Mouse (Mus musculus): ENCODE data around the gene Fam57a. TPM values are rescaled to one million over a fixed set of nuclear protein-coding genes. Genes with fewer than 3 reads are reported as not detected.

The Fam57a gene
- polyA plus RNA-seq, 1 experiment from 2014 or later: 4.5 TPM

DNA sequence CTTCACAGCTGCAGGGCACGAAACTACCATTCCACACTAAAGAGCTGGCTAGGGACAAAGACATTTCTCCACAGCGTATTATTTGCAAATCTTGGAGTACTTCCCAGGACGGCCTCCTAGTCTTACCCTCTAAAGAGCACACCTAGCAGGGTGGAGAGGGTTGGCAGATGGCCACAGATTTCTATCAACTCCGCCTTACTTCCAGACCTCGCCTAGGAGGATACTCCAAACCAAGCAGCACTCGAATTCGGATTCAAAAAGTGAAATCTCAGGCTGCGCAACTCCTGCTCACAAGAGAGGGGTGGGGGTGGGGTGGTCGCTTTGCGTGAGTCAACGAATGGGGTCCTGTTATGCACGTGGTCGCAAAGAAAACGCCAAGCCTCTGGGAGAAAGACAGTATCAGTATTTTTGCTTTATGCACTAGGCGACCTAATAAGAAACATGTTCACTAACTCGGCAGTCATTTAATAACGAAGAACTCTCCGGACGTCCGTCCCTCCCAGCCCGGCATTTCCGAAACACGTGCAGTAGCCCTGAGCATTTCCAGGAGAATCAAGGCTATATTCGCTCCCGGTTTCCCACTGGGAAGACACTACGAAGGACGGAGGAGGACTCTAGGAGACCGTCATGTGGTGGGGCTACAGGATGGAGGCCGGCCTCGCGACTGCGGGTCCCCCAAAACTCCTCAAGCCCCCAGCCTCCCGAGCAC is 37.4 kb downstream of the Fam57a start:
- ATAC-seq (ENCODE audit: low read depth): no peak; the same call in 1 of the 2 replicates
- DNase-seq: no peak

DNA sequence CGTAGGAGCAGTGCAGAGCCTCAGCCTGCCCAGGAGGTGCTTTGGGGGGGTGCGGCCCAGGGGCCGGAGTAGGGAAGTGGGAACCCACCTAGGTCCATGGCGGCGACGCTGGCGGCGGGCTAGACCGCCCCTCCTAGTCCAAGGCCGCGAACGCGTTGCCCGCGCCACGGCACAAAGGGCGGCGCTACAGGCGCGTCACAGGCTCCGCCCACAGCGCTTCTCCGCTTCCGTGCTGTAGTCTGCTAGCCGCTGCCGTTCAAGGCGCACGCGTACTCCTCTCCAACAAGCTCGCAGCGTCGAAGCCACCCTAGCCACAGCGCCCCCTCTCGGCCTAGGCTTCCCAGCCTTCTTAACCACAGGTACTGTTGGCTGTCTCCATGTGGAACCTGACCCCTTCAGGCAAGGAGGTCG is 37.9 kb downstream of the Fam57a start, which contains the start of the genes Dbil5 and Gemin4:
Gene Dbil5 (plus strand): TSS at position 219 of the 411 bp plus-strand sequence.
Gene Gemin4 (minus strand): TSS at position 275 of the 411 bp plus-strand sequence.
- H3K4me3 ChIP-seq (replicated peaks): peak within 1 kb of the TSS; percentile 90
- H3K9ac ChIP-seq: peak within 1 kb of the TSS; percentile 92
- peak within 1 kb of the TSS; percentile 79 for H3K27ac ChIP-seq
- no peaks in the 10 kb centered on the region for H3K9me3 ChIP-seq (replicated peaks)
- peaks cover 43% of the 10 kb centered on the region for H3K36me3 ChIP-seq
- H3K4me2 ChIP-seq: peak within 1 kb of the TSS; percentile 97
- DNase-seq (peak; percentile 96), ATAC-seq (ENCODE audit: low read depth) (peak; percentile 98)
- no peaks in the 10 kb centered on the region for H3K27me3 ChIP-seq
- under 1% methylated on average over 35 of the region's 35 CpGs for WGBS (ENCODE audit: insufficient replicate concordance)
- peaks cover 36% of the 10 kb centered on the region for H3K4me1 ChIP-seq (replicated peaks)

More for the DNA sequence above, 37.4 kb downstream of the Fam57a start:
- H3K9ac ChIP-seq: peak overlapping the region; percentile 92
- peak overlapping the region; percentile 97 for H3K4me2 ChIP-seq
- peak overlapping the region; percentile 90 for H3K4me3 ChIP-seq (replicated peaks)
- H3K4me1 ChIP-seq (replicated peaks): peaks cover 36% of the 10 kb centered on the region
- H3K9me3 ChIP-seq (replicated peaks): no peaks in the 10 kb centered on the region
- peak overlapping the region; percentile 79 for H3K27ac ChIP-seq
- peaks cover 47% of the 10 kb centered on the region for H3K36me3 ChIP-seq
- H3K27me3 ChIP-seq: no peaks in the 10 kb centered on the region
- 2% methylated on average over 33 of the region's 33 CpGs for WGBS (ENCODE audit: insufficient replicate concordance)

DNA sequence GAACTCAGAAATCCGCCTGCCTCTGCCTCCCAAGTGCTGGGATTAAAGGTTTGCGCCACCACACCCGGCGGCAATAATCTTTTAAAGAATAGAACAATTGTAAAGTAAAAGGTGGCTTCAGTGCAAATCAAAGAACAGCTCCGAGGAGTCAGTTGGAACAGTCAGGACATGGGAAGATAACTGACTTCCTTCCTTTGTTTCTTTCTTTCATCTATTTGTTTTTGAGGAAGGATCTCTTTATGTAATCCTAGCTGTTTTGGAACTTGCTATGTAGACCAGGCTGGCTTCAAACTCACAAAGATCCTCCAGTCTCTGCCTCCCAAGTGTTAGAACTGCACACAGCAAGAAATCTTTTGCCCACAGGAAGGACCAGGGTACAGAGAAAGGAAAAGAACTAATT is 45.2 kb downstream of the Fam57a start:
- H3K36me3 ChIP-seq: peaks cover 51% of the 10 kb centered on the region
- no peak for DNase-seq
- H3K27ac ChIP-seq: no peak overlapping the region

DNA sequence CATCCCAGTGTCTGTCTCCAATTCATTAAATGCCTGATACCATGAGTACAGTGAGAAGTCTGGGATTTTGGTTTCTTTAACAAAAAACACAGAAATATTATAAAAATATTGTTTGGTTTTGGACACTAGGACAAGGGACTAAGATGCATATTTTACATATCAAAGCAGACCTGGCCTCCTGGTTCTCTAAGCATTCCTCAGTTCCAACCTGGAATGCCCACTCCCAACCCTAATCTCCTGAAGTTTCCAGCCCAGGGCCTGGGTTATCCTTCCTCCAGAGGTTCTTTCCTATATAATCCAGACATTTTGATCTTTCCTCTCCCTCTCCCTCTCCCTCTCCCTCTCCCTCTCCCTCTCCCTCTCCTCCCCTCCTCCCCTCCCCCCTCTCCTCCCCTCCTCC is 45.6 kb downstream of the Fam57a start:
- H3K4me1 ChIP-seq (replicated peaks): no peaks in the 10 kb centered on the region
- no peak for ATAC-seq (ENCODE audit: low read depth)
- peaks cover 47% of the 10 kb centered on the region for H3K36me3 ChIP-seq
- no peak overlapping the region for H3K27ac ChIP-seq
- H3K27me3 ChIP-seq: no peaks in the 10 kb centered on the region
- no peak overlapping the region for H3K4me3 ChIP-seq (replicated peaks)
- DNase-seq: no peak
- no peak overlapping the region for H3K4me2 ChIP-seq
- H3K9me3 ChIP-seq (replicated peaks): no peaks in the 10 kb centered on the region
- H3K9ac ChIP-seq: no peak overlapping the region

More for the DNA sequence above, 45.2 kb downstream of the Fam57a start:
- no peaks in the 10 kb centered on the region for H3K27me3 ChIP-seq
- no peak overlapping the region for H3K9ac ChIP-seq
- H3K4me2 ChIP-seq: no peak overlapping the region
- 79% methylated on average over 5 of the region's 5 CpGs for WGBS (ENCODE audit: insufficient replicate concordance)
- no peak overlapping the region for H3K4me3 ChIP-seq (replicated peaks)
- H3K9me3 ChIP-seq (replicated peaks): no peaks in the 10 kb centered on the region
- H3K4me1 ChIP-seq (replicated peaks): no peaks in the 10 kb centered on the region
- ATAC-seq (ENCODE audit: low read depth): no peak

DNA sequence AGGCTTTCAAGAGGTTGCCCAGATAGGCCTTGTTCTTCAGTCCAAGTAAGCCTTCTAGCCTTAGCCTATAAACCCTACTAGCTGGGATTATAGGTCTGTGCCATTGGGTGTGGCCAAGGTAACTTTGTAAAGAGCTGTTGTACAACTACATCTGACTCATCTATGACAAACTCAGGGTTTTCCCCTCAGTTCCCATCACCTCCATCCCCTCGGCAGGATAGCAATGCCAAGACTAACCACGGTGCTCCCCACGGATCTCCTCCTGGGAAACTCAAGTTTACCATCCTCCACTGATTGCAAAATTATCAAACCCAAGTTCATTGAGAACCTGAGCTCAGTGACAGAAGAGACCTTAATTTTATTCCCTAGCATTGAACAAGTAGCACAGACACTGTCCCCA is 56.7 kb downstream of the Fam57a start:
- ATAC-seq (ENCODE audit: low read depth) (no peak), DNase-seq (no peak)
- H3K9ac ChIP-seq: no peak overlapping the region
- H3K9me3 ChIP-seq (replicated peaks): no peaks in the 10 kb centered on the region
- H3K4me1 ChIP-seq (replicated peaks): no peaks in the 10 kb centered on the region
- H3K4me2 ChIP-seq: no peak overlapping the region
- no peaks in the 10 kb centered on the region for H3K27me3 ChIP-seq
- H3K4me3 ChIP-seq (replicated peaks): no peak overlapping the region
- 84% methylated on average over 3 of the region's 3 CpGs for WGBS (ENCODE audit: insufficient replicate concordance)
- no peak overlapping the region for H3K27ac ChIP-seq
- peaks cover 61% of the 10 kb centered on the region for H3K36me3 ChIP-seq

DNA sequence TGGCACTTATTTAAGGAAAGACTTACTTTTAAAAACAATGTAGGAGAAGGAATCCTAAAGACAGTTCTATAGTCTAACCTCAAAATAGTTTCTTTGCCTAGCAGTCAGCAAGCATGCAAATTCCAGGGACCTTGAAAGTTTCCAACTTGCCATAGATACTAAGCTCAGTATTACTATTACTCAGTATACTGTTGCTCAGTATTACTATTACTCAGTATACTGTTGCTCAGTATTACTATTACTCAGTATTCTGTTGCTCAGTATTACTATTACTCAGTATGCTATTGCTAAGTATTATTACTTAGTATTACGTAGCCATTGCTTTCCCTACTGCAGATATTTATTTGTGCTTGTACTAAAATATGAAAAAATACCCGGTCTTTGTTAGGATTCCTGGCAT is 60.3 kb downstream of the Fam57a start:
- H3K9me3 ChIP-seq (replicated peaks): no peaks in the 10 kb centered on the region
- H3K27me3 ChIP-seq: no peaks in the 10 kb centered on the region
- no peak overlapping the region for H3K4me3 ChIP-seq (replicated peaks)
- no peak overlapping the region for H3K9ac ChIP-seq
- peaks cover 22% of the 10 kb centered on the region for H3K4me1 ChIP-seq (replicated peaks)
- H3K36me3 ChIP-seq: peaks cover 32% of the 10 kb centered on the region
- ATAC-seq (ENCODE audit: low read depth): no peak
- WGBS (ENCODE audit: insufficient replicate concordance): 82% methylated on average over 2 of the region's 2 CpGs
- no peak overlapping the region for H3K27ac ChIP-seq
- H3K4me2 ChIP-seq: no peak overlapping the region
- DNase-seq: no peak

DNA sequence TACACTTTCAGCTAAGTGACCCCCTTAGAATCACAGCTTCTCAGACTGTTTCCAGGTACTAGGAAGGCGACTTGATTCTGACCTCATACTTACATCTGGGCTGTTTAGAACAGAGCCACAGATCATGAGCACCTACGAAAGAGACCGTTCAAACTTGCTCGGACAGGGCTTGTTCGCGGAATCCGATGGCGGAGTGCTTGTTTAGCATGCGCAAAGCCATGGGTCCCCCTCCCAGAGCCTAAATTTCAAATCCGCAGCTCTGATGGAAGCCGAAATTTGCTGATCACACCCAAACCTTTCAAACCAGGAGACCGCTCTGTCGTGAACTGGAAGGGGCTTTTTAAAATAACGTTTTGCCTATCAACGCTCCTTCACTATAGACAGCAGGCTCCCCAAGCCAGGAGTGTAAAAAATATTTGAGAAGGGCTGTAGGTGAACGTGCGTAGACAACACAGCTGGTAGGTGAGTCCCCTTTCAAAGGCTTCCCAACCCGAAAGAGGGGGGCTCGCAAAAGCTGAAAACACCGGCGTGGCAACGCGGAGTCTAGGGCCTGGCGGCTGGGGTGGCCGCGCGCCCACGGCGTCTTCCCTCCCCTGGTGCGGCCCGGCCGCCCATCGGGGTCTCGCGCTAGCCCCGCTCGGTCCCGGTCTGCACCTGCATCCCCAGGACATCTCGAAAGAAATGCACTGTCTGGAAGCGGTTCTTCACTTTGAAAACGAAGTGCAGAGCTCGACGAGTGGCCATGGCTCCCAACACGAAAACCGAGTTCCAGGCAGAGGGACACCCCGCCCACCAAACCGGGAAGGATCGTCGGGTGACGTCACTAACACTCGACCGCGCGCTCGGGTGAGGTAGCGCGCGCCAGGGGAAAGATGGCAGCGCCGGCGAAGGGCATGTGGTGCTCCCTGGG is 63.7 kb downstream of the Fam57a start, which contains the start of the genes Mrm3 and Glod4:
Gene Mrm3 (plus strand): TSS at position 815 of the 910 bp plus-strand sequence.
Gene Glod4 (minus strand): TSS at position 825 of the 910 bp plus-strand sequence.
- peak within 1 kb of the TSS; percentile 82 for H3K9ac ChIP-seq
- H3K27me3 ChIP-seq: no peaks in the 10 kb centered on the region
- DNase-seq (peak; percentile 85), ATAC-seq (ENCODE audit: low read depth) (peak; percentile 87)
- H3K4me2 ChIP-seq: peak within 1 kb of the TSS; percentile 79
- H3K36me3 ChIP-seq: peaks cover 25% of the 10 kb centered on the region
- H3K4me3 ChIP-seq (replicated peaks): peak within 1 kb of the TSS; percentile 84
- WGBS (ENCODE audit: insufficient replicate concordance): under 1% methylated on average over 61 of the region's 61 CpGs
- H3K4me1 ChIP-seq (replicated peaks): peaks cover 30% of the 10 kb centered on the region
- peak within 1 kb of the TSS; percentile 36 for H3K27ac ChIP-seq
- H3K9me3 ChIP-seq (replicated peaks): no peaks in the 10 kb centered on the region

DNA sequence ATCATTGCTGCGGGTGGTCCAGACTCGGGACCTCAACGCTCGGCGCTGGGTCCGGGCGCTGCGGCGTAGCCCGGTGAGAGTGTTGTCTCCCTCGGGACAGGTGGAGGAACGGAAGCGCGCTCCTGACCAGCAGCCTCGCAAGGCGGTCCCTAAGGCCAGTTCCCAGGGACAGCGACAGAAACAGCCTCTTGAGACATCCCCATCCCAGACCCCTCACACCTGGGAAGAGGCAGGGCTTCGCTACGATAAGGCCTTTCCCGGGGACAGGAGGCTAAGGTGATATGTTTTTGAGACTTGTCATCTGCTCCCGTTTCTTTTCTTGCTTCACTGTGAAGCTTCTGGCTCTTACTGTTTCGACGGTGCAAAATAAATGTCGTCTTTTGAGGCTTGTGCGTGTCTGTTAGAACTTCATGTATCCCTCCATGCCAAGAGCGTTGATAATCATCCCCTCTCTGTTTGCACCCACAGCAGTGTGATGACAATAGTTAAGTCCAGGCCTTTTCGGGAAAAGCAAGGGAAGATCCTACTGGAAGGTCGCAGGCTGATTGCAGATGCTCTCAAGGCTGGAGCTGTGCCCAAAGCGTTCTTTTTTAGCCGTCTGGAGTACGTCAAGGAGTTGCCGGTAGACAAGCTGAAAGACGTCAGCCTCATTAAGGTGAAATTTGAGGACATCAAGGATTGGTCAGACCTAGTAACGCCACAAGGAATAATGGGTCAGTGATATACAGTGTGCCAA is 64.5 kb downstream of the Fam57a start:
- H3K4me3 ChIP-seq (replicated peaks): peak overlapping the region; percentile 84
- H3K4me2 ChIP-seq: peak overlapping the region; percentile 79
- H3K27me3 ChIP-seq: no peaks in the 10 kb centered on the region
- no peak overlapping the region; the same call in 1 of the 2 replicates for H3K27ac ChIP-seq
- DNase-seq (no peak), ATAC-seq (ENCODE audit: low read depth) (no peak; the same call in 1 of the 2 replicates)
- 2% methylated on average over 34 of the region's 34 CpGs for WGBS (ENCODE audit: insufficient replicate concordance)
- H3K36me3 ChIP-seq: peaks cover 28% of the 10 kb centered on the region
- H3K4me1 ChIP-seq (replicated peaks): peaks cover 30% of the 10 kb centered on the region
- no peaks in the 10 kb centered on the region for H3K9me3 ChIP-seq (replicated peaks)
- H3K9ac ChIP-seq: peak overlapping the region; percentile 82

DNA sequence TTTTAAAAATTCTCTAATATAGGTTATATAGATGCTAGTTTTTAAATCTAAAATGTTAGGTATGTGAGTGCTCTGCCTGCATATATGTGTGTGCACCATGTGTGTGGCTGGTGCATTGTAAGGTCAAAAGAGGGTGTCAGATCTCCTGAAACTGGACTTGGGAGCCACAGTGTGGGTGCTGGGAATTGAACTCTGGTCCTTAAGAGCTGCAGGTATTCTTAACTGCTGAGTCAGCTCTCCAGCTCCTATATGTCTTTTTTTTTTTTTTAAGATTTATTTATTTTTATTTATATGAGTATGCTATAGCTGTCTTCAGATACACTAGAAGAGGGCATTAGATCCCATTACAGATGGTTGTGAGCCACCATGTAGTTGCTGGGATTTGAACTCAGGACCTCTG is 67.0 kb downstream of the Fam57a start:
- H3K36me3 ChIP-seq: peaks cover 47% of the 10 kb centered on the region

DNA sequence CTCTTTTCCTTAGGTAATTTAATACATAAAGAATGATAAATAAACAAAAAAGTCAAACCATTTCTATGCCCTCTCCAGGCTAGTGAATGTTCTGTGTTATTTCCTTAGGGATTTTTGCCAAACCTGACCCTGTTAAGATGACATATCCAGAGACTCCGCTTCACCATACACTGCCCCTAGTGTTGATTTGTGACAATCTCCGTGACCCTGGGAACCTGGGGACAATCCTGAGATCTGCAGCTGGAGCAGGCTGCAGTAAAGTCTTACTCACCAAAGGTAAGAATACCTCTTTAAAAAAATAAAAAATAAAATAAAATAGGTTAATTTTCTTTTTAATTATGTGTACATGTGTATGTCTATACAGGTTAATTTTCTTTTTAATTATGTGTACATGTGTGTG is 67.8 kb downstream of the Fam57a start:
- 66% methylated on average over 2 of the region's 2 CpGs for WGBS (ENCODE audit: insufficient replicate concordance)
- Histone ChIP-seq H3K27me3 (no peaks in the 10 kb centered on the region), H3K9me3 (replicated peaks) (no peaks in the 10 kb centered on the region), H3K4me1 (replicated peaks) (peaks cover 27% of the 10 kb centered on the region), H3K4me2 (no peak overlapping the region), H3K27ac (no peak overlapping the region), H3K9ac (no peak overlapping the region), H3K4me3 (replicated peaks) (no peak overlapping the region), H3K36me3 (peaks cover 50% of the 10 kb centered on the region)
- DNase-seq (no peak), ATAC-seq (ENCODE audit: low read depth) (no peak)

More for the DNA sequence above, 67.0 kb downstream of the Fam57a start:
- Histone ChIP-seq H3K4me1 (replicated peaks) (peaks cover 30% of the 10 kb centered on the region), H3K4me2 (no peak overlapping the region), H3K9ac (no peak overlapping the region), H3K4me3 (replicated peaks) (no peak overlapping the region), H3K9me3 (replicated peaks) (no peaks in the 10 kb centered on the region), H3K27ac (no peak overlapping the region), H3K27me3 (no peaks in the 10 kb centered on the region)
- ATAC-seq (ENCODE audit: low read depth) (no peak), DNase-seq (no peak)

DNA sequence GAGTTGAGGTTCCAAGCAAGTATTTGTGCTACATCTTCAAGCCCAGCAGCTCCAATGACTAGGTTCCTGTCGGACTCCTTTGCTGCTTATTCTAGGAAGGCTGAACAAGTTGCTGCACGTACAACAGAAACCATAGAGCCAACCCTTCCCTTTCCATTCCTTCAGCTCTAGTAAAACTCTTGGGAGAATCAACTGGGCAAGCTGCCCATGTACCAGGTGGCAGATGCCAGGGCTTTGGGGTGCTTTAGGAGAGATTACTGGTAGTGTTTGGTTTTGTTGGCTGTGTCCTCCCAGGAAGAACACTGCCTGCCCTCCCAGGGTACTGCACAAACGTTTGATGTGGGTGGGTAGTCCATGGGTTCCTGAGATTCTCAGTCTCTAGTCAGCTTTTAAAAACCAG is 72.6 kb downstream of the Fam57a start:
- H3K4me2 ChIP-seq: no peak overlapping the region
- H3K9me3 ChIP-seq (replicated peaks): no peaks in the 10 kb centered on the region
- H3K36me3 ChIP-seq: peaks cover 43% of the 10 kb centered on the region
- no peak for ATAC-seq (ENCODE audit: low read depth)
- 57% methylated on average over 3 of the region's 3 CpGs for WGBS (ENCODE audit: insufficient replicate concordance)
- no peak overlapping the region for H3K27ac ChIP-seq
- H3K27me3 ChIP-seq: no peaks in the 10 kb centered on the region
- no peak overlapping the region for H3K9ac ChIP-seq
- DNase-seq: no peak
- H3K4me3 ChIP-seq (replicated peaks): no peak overlapping the region
- H3K4me1 ChIP-seq (replicated peaks): 0 out of 2 replicates have a peak, but pooled peaks cover 3% of the 10 kb centered on the region
